Mouse (Mus musculus) lung, postnatal 0 days (tissue): ENCODE results near the gene Skap1.

ENCODE experiments used
- CTCF ChIP-seq: IDR thresholded peaks from 2 replicates; pipeline ENCODE4 v1.5.1; 2016; ENCODE audit warnings: antibody characterized with exemption, mild to moderate bottlenecking
- EP300 ChIP-seq: IDR thresholded peaks from 2 replicates; pipeline ENCODE4 v1.6.1; 2016; ENCODE audit warnings: antibody characterized with exemption, mild to moderate bottlenecking, control low read depth

DNA sequence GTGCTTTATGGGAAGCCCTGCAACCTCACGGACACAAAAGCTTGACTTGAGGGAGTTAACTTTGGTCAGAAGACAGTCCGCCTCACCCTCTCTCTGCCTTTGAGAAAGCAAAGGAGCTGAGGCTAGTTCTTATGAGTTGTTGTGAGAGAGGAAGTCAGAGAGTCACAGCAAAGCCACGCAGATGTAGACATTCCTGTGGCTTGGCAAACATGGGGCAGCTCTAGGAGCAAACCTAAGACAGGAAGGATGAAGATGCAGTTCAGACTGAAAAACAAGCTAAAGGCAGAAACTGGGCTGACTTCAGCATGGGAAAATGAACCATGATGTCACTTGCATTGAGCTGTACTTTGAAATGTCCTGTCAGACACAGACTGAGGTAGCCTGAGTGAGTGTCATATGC lies 283.2 kb downstream of the Skap1 start:
- TF ChIP-seq CTCF: no peak
- no peak for TF ChIP-seq EP300
